Mouse (Mus musculus) forebrain, embryonic 13.5 days (tissue): ENCODE measurements around the gene Ccdc158. TPM values are rescaled to one million over a fixed set of nuclear protein-coding genes. Genes with fewer than 3 reads are reported as not detected.

Experiments
- ATAC-seq: fragments of 200-750 bp; cut with Nextera tagmentation; 2 replicates; pipeline ENCODE4 v1.8.0; 2017
- H3K27ac ChIP-seq: fragments of 300-500 bp; sonication (generic); 2 replicates; pipeline ENCODE4 v1.5.1; 2015; ENCODE audit warnings: inconsistent platforms, mild to moderate bottlenecking, moderate library complexity
- H3K27me3 ChIP-seq: fragments of 300-500 bp; sonication (generic); 2 replicates; pipeline ENCODE4 v1.6.1; 2015; ENCODE audit warnings: mild to moderate bottlenecking, inconsistent platforms
- H3K36me3 ChIP-seq: fragments of 300-500 bp; sonication (generic); 2 replicates; pipeline ENCODE4 v1.6.1; 2015; ENCODE audit warnings: mild to moderate bottlenecking, inconsistent platforms; ENCODE audit not compliant: poor library complexity, severe bottlenecking
- H3K4me1 ChIP-seq: fragments of 300-500 bp; sonication (generic); 2 replicates; pipeline ENCODE4 v1.6.1; 2015; ENCODE audit warnings: inconsistent platforms
- H3K4me2 ChIP-seq: fragments of 300-500 bp; sonication (generic); 2 replicates; pipeline ENCODE4 v1.6.1; 2015; ENCODE audit warnings: inconsistent platforms, mild to moderate bottlenecking, moderate library complexity
- H3K4me3 ChIP-seq: fragments of 300-500 bp; sonication (generic); 2 replicates; pipeline ENCODE4 v1.5.1; 2015; ENCODE audit warnings: mild to moderate bottlenecking, inconsistent platforms
- H3K9ac ChIP-seq: fragments of 300-500 bp; sonication (generic); 2 replicates; pipeline ENCODE4 v1.6.1; 2015; ENCODE audit warnings: mild to moderate bottlenecking, inconsistent platforms
- H3K9me3 ChIP-seq: fragments of 300-500 bp; sonication (generic); replicated peaks from 2 replicates; pipeline ENCODE4 v1.6.1; 2016; ENCODE audit warnings: inconsistent platforms
- WGBS: fragments of 180-500 bp; shearing (Covaris S2); methylation state at CpG from one replicate; pipeline ENCODE4 v1.1.7; 2015; 5-methylcytosine and 5-hydroxymethylcytosine counted together
- polyA plus RNA-seq: library from polyadenylated mRNA; unstranded; fragments of >200 nt; fragmentation: Nextera tagmentation; extraction: Ambion mirVana; gene quantifications from 2 replicates; pipeline ENCODE4 v1.2.1, GENCODE M21; 2015

The Ccdc158 gene
- polyA plus RNA-seq, 1 experiment from 2014 or later: 0.99 TPM

DNA sequence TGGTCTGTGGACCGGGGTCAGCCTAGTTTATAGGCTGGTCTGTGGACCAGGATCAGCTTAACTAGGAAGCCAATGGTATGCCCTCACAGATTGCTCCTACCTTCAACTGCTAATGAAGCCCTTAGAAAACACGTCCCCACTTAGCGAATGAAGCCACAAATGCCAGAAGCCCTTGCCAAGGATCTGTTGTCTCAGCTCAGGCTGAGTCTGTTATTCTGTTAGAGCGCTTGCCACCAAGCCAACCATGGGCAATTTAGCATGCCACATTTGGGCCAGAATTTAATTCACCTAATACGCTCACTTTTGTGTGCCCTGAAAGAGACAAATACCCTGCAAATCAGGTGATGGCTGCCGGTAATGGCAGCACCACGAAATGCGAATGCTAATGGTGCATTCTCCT, 28.6 kb upstream of the Ccdc158 start:
- WGBS: 54% methylated on average over 8 of the region's 8 CpGs
- Histone ChIP-seq H3K4me3 (no peak overlapping the region), H3K9me3 (no peaks in the 10 kb centered on the region), H3K4me1 (peaks cover 52% of the 10 kb centered on the region), H3K9ac (no peak overlapping the region), H3K27ac (peak overlapping the region; percentile 54), H3K36me3 (no peaks in the 10 kb centered on the region), H3K27me3 (no peaks in the 10 kb centered on the region), H3K4me2 (no peak overlapping the region)
- ATAC-seq: peak; percentile 46

GRCm38 (mm10) chr5:92701750-92702149, 26.7 kb upstream of the Ccdc158 start:
- H3K36me3 ChIP-seq: no peaks in the 10 kb centered on the region
- no peak for ATAC-seq
- peaks cover 45% of the 10 kb centered on the region for H3K4me1 ChIP-seq
- H3K9me3 ChIP-seq: no peaks in the 10 kb centered on the region
- H3K4me2 ChIP-seq: no peak overlapping the region
- 55% methylated on average over 11 of the region's 11 CpGs for WGBS
- no peak overlapping the region for H3K27ac ChIP-seq
- H3K4me3 ChIP-seq: no peak overlapping the region
- H3K9ac ChIP-seq: no peak overlapping the region
- no peaks in the 10 kb centered on the region for H3K27me3 ChIP-seq

DNA sequence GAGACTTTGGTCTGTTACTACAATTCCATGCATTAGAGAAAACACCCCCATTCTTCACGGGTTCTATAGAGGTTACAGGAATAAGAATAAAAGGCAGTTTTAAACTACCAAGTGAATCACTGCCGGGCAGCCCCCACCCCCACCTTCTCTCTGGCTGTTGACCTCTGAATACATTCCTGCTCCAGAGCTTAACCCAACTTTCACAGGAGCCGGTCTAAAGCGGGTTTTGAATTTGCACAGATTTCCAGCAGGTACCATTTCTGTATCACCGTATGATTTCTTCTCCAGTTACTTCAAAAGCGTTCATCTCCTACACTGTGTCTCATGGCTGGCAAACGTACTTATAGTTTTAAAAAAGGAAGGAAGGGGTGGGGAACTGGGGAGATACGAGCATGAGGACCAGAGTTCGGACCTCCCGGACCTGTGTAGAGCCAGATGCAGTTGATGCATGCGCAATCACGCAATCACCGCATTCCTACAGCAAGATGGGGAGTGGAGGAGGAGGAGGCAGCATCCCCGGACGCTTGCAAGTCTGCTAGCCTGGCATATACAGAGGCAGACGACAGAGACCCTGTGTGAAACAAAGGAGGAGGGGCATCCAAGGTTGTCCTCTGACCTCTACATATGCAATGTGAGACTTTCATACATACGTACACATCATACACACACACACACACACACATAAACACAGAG, 23.9 kb upstream of the Ccdc158 start:
- peak overlapping the region; percentile 39 for H3K4me3 ChIP-seq
- 3% methylated on average over 17 of the region's 17 CpGs for WGBS
- H3K9ac ChIP-seq: peak overlapping the region; percentile 57

GRCm38 (mm10) chr5:92698131-92698836, 23.2 kb upstream of the Ccdc158 start:
- Histone ChIP-seq H3K9ac (peak overlapping the region; percentile 57), H3K27ac (peak overlapping the region; percentile 90), H3K36me3 (no peaks in the 10 kb centered on the region), H3K4me1 (peaks cover 44% of the 10 kb centered on the region), H3K4me2 (peak overlapping the region; percentile 65), H3K27me3 (no peaks in the 10 kb centered on the region), H3K9me3 (no peaks in the 10 kb centered on the region; the same call in 1 of the 2 replicates), H3K4me3 (peak overlapping the region; percentile 39)
- under 1% methylated on average over 15 of the region's 15 CpGs for WGBS
- peak; percentile 91 for ATAC-seq

More for the DNA sequence above, 23.9 kb upstream of the Ccdc158 start:
- H3K4me2 ChIP-seq: peak overlapping the region; percentile 65
- peaks cover 51% of the 10 kb centered on the region for H3K4me1 ChIP-seq
- no peaks in the 10 kb centered on the region for H3K9me3 ChIP-seq
- no peaks in the 10 kb centered on the region for H3K27me3 ChIP-seq
- no peaks in the 10 kb centered on the region for H3K36me3 ChIP-seq
- H3K27ac ChIP-seq: peak overlapping the region; percentile 90
- peak; percentile 67 for ATAC-seq

GRCm38 (mm10) chr5:92694316-92694995, 19.4 kb upstream of the Ccdc158 start:
- peaks cover 31% of the 10 kb centered on the region for H3K4me1 ChIP-seq
- H3K27ac ChIP-seq: peak overlapping the region; percentile 3; the same call in 1 of the 2 replicates
- no peaks in the 10 kb centered on the region; the same call in 1 of the 2 replicates for H3K9me3 ChIP-seq
- H3K4me3 ChIP-seq: no peak overlapping the region
- no peaks in the 10 kb centered on the region for H3K27me3 ChIP-seq
- H3K36me3 ChIP-seq: no peaks in the 10 kb centered on the region
- 38% methylated on average over 10 of the region's 10 CpGs for WGBS
- H3K4me2 ChIP-seq: no peak overlapping the region
- H3K9ac ChIP-seq: no peak overlapping the region
- no peak for ATAC-seq

DNA sequence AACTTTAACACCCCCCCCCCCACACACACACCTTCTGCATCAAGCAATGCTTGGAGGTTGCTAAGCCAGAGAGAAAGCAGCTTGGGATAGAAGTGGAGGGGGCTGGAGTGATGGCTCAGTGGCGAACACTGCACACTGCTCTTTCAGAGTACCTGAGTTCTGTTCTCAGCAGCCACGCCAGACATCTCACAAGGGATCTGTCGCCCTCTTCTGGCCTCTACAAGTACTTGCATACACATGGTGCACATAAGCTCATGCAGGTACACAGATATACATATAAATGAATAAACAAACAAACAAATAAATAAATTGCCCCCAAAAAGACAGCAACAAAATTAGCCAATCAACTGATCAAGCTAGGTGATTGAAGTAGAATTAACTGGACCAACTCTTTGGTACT, 18.7 kb upstream of the Ccdc158 start:
- Histone ChIP-seq H3K36me3 (no peaks in the 10 kb centered on the region), H3K27me3 (no peaks in the 10 kb centered on the region), H3K4me1 (peaks cover 24% of the 10 kb centered on the region), H3K4me3 (no peak overlapping the region), H3K4me2 (no peak overlapping the region), H3K9me3 (peaks cover 3% of the 10 kb centered on the region; the same call in 1 of the 2 replicates), H3K27ac (no peak overlapping the region), H3K9ac (no peak overlapping the region)
- 96% methylated on average over 3 of the region's 3 CpGs for WGBS
- no peak for ATAC-seq

DNA sequence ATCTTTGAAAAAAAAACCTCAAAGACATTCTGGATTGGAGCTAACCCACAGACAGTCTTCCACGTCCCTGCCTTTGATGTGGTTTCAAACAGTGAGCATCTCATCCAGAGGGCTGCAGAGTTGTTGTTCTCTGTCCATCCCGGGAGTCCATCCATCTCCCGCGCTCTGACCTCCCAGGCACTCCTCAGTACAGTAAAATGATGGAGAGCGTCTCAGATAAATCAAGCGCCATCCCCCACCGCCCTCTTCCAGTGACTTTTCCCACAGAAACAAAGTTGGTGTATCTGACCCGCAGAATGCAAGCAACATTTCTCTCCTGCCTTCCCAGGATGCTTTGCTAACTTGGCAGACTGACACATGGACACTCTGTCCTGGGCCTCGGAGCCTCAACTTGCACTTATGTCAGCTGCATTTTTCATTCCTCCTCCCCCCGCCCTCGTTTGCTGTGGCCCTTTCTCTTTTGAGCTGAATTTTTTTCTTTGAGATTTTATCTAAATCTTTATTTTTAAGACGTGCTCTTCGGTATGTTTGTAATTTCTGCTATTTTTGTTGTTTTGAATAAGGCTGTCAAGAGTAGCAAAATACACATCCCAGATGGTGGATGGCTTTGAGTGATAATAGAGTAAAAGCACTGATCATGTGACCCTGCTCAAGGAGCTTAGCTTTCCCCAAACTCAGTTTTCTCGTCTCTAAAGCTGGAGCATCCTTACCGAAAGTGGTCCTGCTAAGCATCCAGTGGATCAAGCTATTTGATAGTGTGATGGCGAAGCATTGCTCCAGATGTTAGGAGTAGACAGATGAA, 17.3 kb upstream of the Ccdc158 start:
- Histone ChIP-seq H3K27me3 (no peaks in the 10 kb centered on the region), H3K4me3 (no peak overlapping the region), H3K4me2 (no peak overlapping the region), H3K27ac (no peak overlapping the region), H3K36me3 (no peaks in the 10 kb centered on the region), H3K9ac (no peak overlapping the region), H3K4me1 (peaks cover 13% of the 10 kb centered on the region; the same call in 1 of the 2 replicates), H3K9me3 (peaks cover 5% of the 10 kb centered on the region; the same call in 1 of the 2 replicates)
- peak; percentile 65; the same call in 1 of the 2 replicates for ATAC-seq
- 78% methylated on average over 16 of the region's 16 CpGs for WGBS

GRCm38 (mm10) chr5:92688569-92688968, 13.5 kb upstream of the Ccdc158 start:
- 85% methylated on average over 9 of the region's 9 CpGs for WGBS
- no peak overlapping the region for H3K4me3 ChIP-seq

DNA sequence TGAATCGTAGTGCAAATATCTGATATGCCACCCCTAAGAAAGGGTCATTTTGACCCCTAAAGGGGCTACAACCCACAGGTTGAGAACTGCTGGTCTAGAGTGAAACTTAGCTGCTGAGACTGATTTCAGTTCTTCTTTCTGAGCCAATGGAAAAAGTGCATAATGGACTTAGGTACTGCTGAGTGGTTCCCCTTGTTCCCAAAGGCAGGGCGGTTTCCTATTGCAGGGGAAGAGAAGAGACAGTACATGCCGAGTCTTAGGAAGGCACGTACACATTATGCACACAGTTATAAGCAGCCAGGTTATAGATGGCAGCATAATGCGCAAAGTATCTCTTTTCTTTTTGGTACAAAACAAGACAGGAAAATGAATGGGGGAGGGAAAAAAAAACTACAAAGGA, 13.1 kb upstream of the Ccdc158 start:
- ATAC-seq: no peak
- 0 out of 2 replicates have a peak, but pooled peaks cover 5% of the 10 kb centered on the region for H3K9me3 ChIP-seq
- no peak overlapping the region for H3K27ac ChIP-seq
- no peak overlapping the region for H3K9ac ChIP-seq
- H3K4me3 ChIP-seq: no peak overlapping the region
- no peak overlapping the region for H3K4me2 ChIP-seq
- 0 out of 2 replicates have a peak, but pooled peaks cover 6% of the 10 kb centered on the region for H3K4me1 ChIP-seq
- 80% methylated on average over 5 of the region's 5 CpGs for WGBS
- no peaks in the 10 kb centered on the region for H3K27me3 ChIP-seq
- H3K36me3 ChIP-seq: no peaks in the 10 kb centered on the region

More at GRCm38 (mm10) chr5:92688569-92688968, 13.5 kb upstream of the Ccdc158 start:
- Histone ChIP-seq H3K9me3 (peaks cover 5% of the 10 kb centered on the region; the same call in 1 of the 2 replicates), H3K36me3 (no peaks in the 10 kb centered on the region), H3K27ac (no peak overlapping the region), H3K9ac (no peak overlapping the region), H3K27me3 (no peaks in the 10 kb centered on the region), H3K4me1 (0 out of 2 replicates have a peak, but pooled peaks cover 6% of the 10 kb centered on the region), H3K4me2 (no peak overlapping the region)
- ATAC-seq: no peak

DNA sequence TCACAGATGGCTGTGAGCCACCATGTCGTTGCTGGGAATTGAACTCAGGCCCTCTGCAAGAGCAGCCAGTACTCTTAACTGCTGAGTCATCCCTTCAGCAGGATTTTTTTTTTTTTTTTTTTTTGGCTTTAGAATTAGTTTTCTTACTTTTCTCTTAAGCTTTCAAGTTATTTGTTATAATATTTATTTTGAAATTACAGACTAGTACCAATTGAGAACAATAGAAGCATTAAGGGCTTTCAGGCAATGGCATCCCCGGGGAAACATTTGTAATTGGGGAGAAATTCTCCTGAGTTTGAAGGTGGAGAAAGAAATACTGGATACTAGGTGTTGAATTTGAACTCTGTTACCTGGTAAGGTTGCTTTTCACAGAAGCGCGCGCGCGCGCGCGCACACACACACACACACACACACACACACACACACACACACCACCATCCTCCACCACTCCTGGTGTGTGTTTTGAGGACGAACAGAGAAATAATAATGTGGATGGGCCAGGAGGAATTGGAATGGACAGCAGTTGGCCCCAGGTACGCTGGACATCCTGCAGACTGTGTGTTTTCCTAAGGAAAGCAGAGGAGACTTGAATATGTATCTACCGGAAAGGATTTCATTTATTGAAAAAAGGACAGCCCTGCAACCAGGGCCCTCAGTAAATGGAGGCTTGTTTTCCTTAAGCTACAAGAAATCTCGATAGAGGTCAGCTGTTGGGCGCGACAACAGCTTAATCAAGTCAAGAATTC, 9.8 kb upstream of the Ccdc158 start:
- H3K9me3 ChIP-seq: 0 out of 2 replicates have a peak, but pooled peaks cover 5% of the 10 kb centered on the region
- 89% methylated on average over 16 of the region's 16 CpGs for WGBS
- ATAC-seq: no peak
- no peak overlapping the region for H3K4me3 ChIP-seq
- no peaks in the 10 kb centered on the region for H3K36me3 ChIP-seq
- H3K9ac ChIP-seq: no peak overlapping the region
- peaks cover 15% of the 10 kb centered on the region; the same call in 1 of the 2 replicates for H3K4me1 ChIP-seq
- H3K27ac ChIP-seq: no peak overlapping the region
- H3K4me2 ChIP-seq: peak overlapping the region; percentile 93
- no peaks in the 10 kb centered on the region for H3K27me3 ChIP-seq
